Mouse (Mus musculus) CH12.LX (cell line): ENCODE data around the gene Ube2o. TPM values are rescaled to one million over a fixed set of nuclear protein-coding genes. Genes with fewer than 3 reads are reported as not detected.

ENCODE experiments used
- DNase-seq: peaks from one replicate; pipeline ENCODE4 v3.0.0-alpha.2; 2013; ENCODE audit errors: extremely low read depth
- H3K27ac ChIP-seq: 2 replicates; pipeline ENCODE4 v1.5.1; 2012; ENCODE audit warnings: low read depth, mild to moderate bottlenecking, control low read depth, moderate library complexity; ENCODE audit not compliant: insufficient read depth
- H3K27me3 ChIP-seq: replicated peaks from 2 replicates; pipeline ENCODE3; 2012; ENCODE audit warnings: inconsistent platforms
- H3K36me3 ChIP-seq, 2 experiments: replicated peaks in 1 of 2; 2 replicates each; pipeline versions ENCODE3 to v1.6.1; 2012; ENCODE audit warnings: inconsistent platforms in 1 of 2, low read length in 1 of 2, mild to moderate bottlenecking in 1 of 2, mixed read lengths in 1 of 2, moderate library complexity in 1 of 2; ENCODE audit not compliant: control insufficient read depth in 1 of 2, insufficient read depth in 1 of 2
- H3K4me1 ChIP-seq, 2 experiments: 2 replicates each; pipeline ENCODE4 v1.6.1; 2012; ENCODE audit warnings: inconsistent platforms in 1 of 2, moderate library complexity in 1 of 2; ENCODE audit not compliant: insufficient read depth in 2 of 2, control insufficient read depth in 1 of 2
- H3K4me2 ChIP-seq: 2 replicates; pipeline ENCODE4 v1.6.1; 2012; ENCODE audit warnings: low read depth, mild to moderate bottlenecking, control low read depth; ENCODE audit not compliant: poor library complexity, insufficient read depth, severe bottlenecking
- H3K4me3 ChIP-seq, 3 experiments: fragments of 150-350 bp in 1 of 3; sonication (generic) in 1 of 3; replicated peaks in 1 of 3; 2 replicates each; pipeline versions ENCODE3 to v1.5.1; 2011 to 2012; ENCODE audit warnings: low read depth in 2 of 3, low read length in 2 of 3, mild to moderate bottlenecking in 2 of 3, moderate library complexity in 2 of 3, control low read depth in 1 of 3, improper control_type of control experiment in 1 of 3, inconsistent platforms in 1 of 3, mixed read lengths in 1 of 3; ENCODE audit not compliant: poor library complexity in 1 of 3
- H3K79me2 ChIP-seq: replicated peaks from 2 replicates; pipeline ENCODE4 v1.6.1; 2012; ENCODE audit warnings: mild to moderate bottlenecking, moderate library complexity; ENCODE audit not compliant: control insufficient read depth, poor library complexity, insufficient read depth, severe bottlenecking; ENCODE audit errors: extremely low read depth
- H3K9ac ChIP-seq: 2 replicates; pipeline ENCODE4 v1.6.1; 2012; ENCODE audit warnings: low read depth, mild to moderate bottlenecking, control low read depth, moderate library complexity; ENCODE audit not compliant: insufficient read depth
- H3K9me3 ChIP-seq: replicated peaks from 2 replicates; pipeline ENCODE3; 2012; ENCODE audit warnings: low read length, inconsistent platforms, mixed read lengths
- BHLHE40 ChIP-seq: IDR thresholded peaks from 2 replicates; pipeline ENCODE4 v1.6.1; 2011; ENCODE audit warnings: mild to moderate bottlenecking, low read depth, low read length, improper control_type of control experiment
- CHD1 ChIP-seq: IDR thresholded peaks from 2 replicates; pipeline ENCODE4 v1.6.1; 2012; ENCODE audit warnings: low read depth, low read length, improper control_type of control experiment, inconsistent platforms
- CHD2 ChIP-seq: IDR thresholded peaks from 2 replicates; pipeline ENCODE4 v1.6.1; 2011; ENCODE audit warnings: low read length, improper control_type of control experiment
- CTCF ChIP-seq, 2 experiments: IDR thresholded peaks in 1 of 2; conservative IDR thresholded peaks in 1 of 2; 2 replicates each; pipeline ENCODE4 v1.5.1; 2011 to 2012; ENCODE audit warnings: low read depth in 2 of 2, low read length in 2 of 2, improper control_type of control experiment in 1 of 2, inconsistent platforms in 1 of 2, mild to moderate bottlenecking in 1 of 2, moderate library complexity in 1 of 2
- E2F4 ChIP-seq: IDR thresholded peaks from 2 replicates; pipeline ENCODE4 v1.6.1; 2011; ENCODE audit warnings: low read depth, low read length, improper control_type of control experiment; ENCODE audit not compliant: insufficient replicate concordance
- ELF1 ChIP-seq: IDR thresholded peaks from 2 replicates; pipeline ENCODE4 v1.6.1; 2014; ENCODE audit warnings: low read depth, mild to moderate bottlenecking, inconsistent platforms, low read length, improper control_type of control experiment
- ETS1 ChIP-seq: conservative IDR thresholded peaks from 2 replicates; pipeline ENCODE4 v1.6.1; 2012; ENCODE audit warnings: low read depth, mild to moderate bottlenecking, inconsistent platforms, low read length, improper control_type of control experiment, moderate library complexity
- GABPA ChIP-seq: IDR thresholded peaks from 2 replicates; pipeline ENCODE4 v1.6.1; 2012; ENCODE audit warnings: low read depth, low read length, improper control_type of control experiment, inconsistent platforms; ENCODE audit not compliant: insufficient replicate concordance
- HCFC1 ChIP-seq: IDR thresholded peaks from 2 replicates; pipeline ENCODE4 v1.6.1; 2012; ENCODE audit warnings: low read depth, mild to moderate bottlenecking, inconsistent platforms, low read length, improper control_type of control experiment
- JUN ChIP-seq: IDR thresholded peaks from 2 replicates; pipeline ENCODE4 v1.6.1; 2011; ENCODE audit warnings: low read depth, mild to moderate bottlenecking, low read length, improper control_type of control experiment, moderate library complexity; ENCODE audit not compliant: insufficient read depth
- JUND ChIP-seq: conservative IDR thresholded peaks from 2 replicates; pipeline ENCODE4 v1.6.1; 2011; ENCODE audit warnings: low read depth, low read length, improper control_type of control experiment
- MAFK ChIP-seq: IDR thresholded peaks from 2 replicates; pipeline ENCODE4 v1.6.1; 2011; ENCODE audit warnings: low read length, improper control_type of control experiment; ENCODE audit not compliant: insufficient replicate concordance
- MAX ChIP-seq: IDR thresholded peaks from 2 replicates; pipeline ENCODE4 v1.6.1; 2011; ENCODE audit warnings: low read length, improper control_type of control experiment
- MEF2A ChIP-seq: IDR thresholded peaks from 2 replicates; pipeline ENCODE4 v1.6.1; 2014; ENCODE audit warnings: low read depth, mild to moderate bottlenecking, inconsistent platforms, low read length, improper control_type of control experiment, borderline replicate concordance
- MXI1 ChIP-seq: IDR thresholded peaks from 2 replicates; pipeline ENCODE4 v1.6.1; 2011; ENCODE audit warnings: mild to moderate bottlenecking, low read depth, low read length, improper control_type of control experiment
- MYC ChIP-seq: IDR thresholded peaks from 2 replicates; pipeline ENCODE4 v1.6.1; 2011; ENCODE audit warnings: low read depth, mild to moderate bottlenecking, improper control_type of control experiment, low read length
- NELFE ChIP-seq: IDR thresholded peaks from 2 replicates; pipeline ENCODE4 v1.6.1; 2011; ENCODE audit warnings: low read depth, low read length, improper control_type of control experiment
- NRF1 ChIP-seq: IDR thresholded peaks from 2 replicates; pipeline ENCODE4 v1.6.1; 2014; ENCODE audit warnings: low read depth, mild to moderate bottlenecking, inconsistent platforms, low read length, improper control_type of control experiment, moderate library complexity
- POLR2A ChIP-seq: IDR thresholded peaks from 2 replicates; pipeline ENCODE4 v1.6.1; 2011; ENCODE audit warnings: low read depth, mild to moderate bottlenecking, improper control_type of control experiment, low read length
- POLR2AphosphoS2 ChIP-seq: IDR thresholded peaks from 2 replicates; pipeline ENCODE4 v1.6.1; 2011; ENCODE audit warnings: low read depth, low read length, improper control_type of control experiment
- RAD21 ChIP-seq: IDR thresholded peaks from 2 replicates; pipeline ENCODE4 v1.6.1; 2011; ENCODE audit warnings: low read depth, mild to moderate bottlenecking, low read length, improper control_type of control experiment, moderate library complexity
- RCOR1 ChIP-seq: conservative IDR thresholded peaks from 2 replicates; pipeline ENCODE4 v1.6.1; 2012; ENCODE audit warnings: low read depth, mild to moderate bottlenecking, inconsistent platforms, low read length, improper control_type of control experiment
- SIN3A ChIP-seq: IDR thresholded peaks from 2 replicates; pipeline ENCODE4 v1.6.1; 2012; ENCODE audit warnings: low read length, improper control_type of control experiment, inconsistent platforms
- SMC3 ChIP-seq: IDR thresholded peaks from 2 replicates; pipeline ENCODE4 v1.6.1; 2011; ENCODE audit warnings: low read depth, low read length, improper control_type of control experiment
- TBP ChIP-seq: conservative IDR thresholded peaks from 2 replicates; pipeline ENCODE4 v1.6.1; 2011; ENCODE audit warnings: low read depth, low read length, improper control_type of control experiment
- TCF12 ChIP-seq: IDR thresholded peaks from 2 replicates; pipeline ENCODE4 v1.6.1; 2014; ENCODE audit warnings: low read depth, mild to moderate bottlenecking, inconsistent platforms, low read length, improper control_type of control experiment
- UBTF ChIP-seq: IDR thresholded peaks from 2 replicates; pipeline ENCODE4 v1.6.1; 2012; ENCODE audit warnings: low read depth, mild to moderate bottlenecking, inconsistent platforms, low read length, improper control_type of control experiment, moderate library complexity
- USF1 ChIP-seq: IDR thresholded peaks from 2 replicates; pipeline ENCODE4 v1.6.1; 2014; ENCODE audit warnings: low read depth, mild to moderate bottlenecking, inconsistent platforms, low read length, improper control_type of control experiment
- USF2 ChIP-seq: conservative IDR thresholded peaks from 2 replicates; pipeline ENCODE4 v1.6.1; 2011; ENCODE audit warnings: low read depth, low read length, improper control_type of control experiment
- ZC3H11A ChIP-seq: IDR thresholded peaks from 2 replicates; pipeline ENCODE4 v1.6.1; 2012; ENCODE audit warnings: low read depth, mild to moderate bottlenecking, inconsistent platforms, low read length, improper control_type of control experiment
- ZMIZ1 ChIP-seq: IDR thresholded peaks from 2 replicates; pipeline ENCODE4 v1.6.1; 2012; ENCODE audit warnings: low read depth, mild to moderate bottlenecking, inconsistent platforms, low read length, improper control_type of control experiment
- ZNF384 ChIP-seq: IDR thresholded peaks from 2 replicates; pipeline ENCODE4 v1.6.1; 2012; ENCODE audit warnings: low read depth, low read length, improper control_type of control experiment, inconsistent platforms
- dilution Hi-C: fragments of 300-500 bp; cut with MboI; formaldehyde crosslinking; loops from 2 replicates; pipeline ENCODE4 v1.14.3; 2020; ENCODE audit warnings: low sequenced_read_pairs; ENCODE audit not compliant: extremely low pct_unique_long_range_greater_than_20kb, extremely low pct_ligation_motif_present
- in situ Hi-C: fragments of 300-500 bp; cut with MboI; formaldehyde crosslinking; loops from 3 replicates; pipeline ENCODE4 v1.14.3; 2019; ENCODE audit warnings: low sequenced_read_pairs, low pct_ligation_motif_present, low pct_unique_long_range_greater_than_20kb, mixed read lengths
- polyA plus RNA-seq: library from polyadenylated mRNA; unstranded; fragments of >175 nt; gene quantifications from 2 replicates; pipeline ENCODE4 v1.2.1, GENCODE M21; 2012; ENCODE audit warnings: low read depth; ENCODE audit not compliant: insufficient read length
- total RNA-seq, 2 experiments: library from RNA; depleted of rRNA; stranded (reverse); fragments of 300-350 nt in 1 of 2; fragments of >200 nt in 1 of 2; gene quantifications; 2 replicates each; pipeline ENCODE4 v1.2.3; 2012 to 2014

Ube2o gene
- total and polyA plus RNA-seq, 3 experiments = 12.7 to 61.7 (median 42.8) TPM

DNA sequence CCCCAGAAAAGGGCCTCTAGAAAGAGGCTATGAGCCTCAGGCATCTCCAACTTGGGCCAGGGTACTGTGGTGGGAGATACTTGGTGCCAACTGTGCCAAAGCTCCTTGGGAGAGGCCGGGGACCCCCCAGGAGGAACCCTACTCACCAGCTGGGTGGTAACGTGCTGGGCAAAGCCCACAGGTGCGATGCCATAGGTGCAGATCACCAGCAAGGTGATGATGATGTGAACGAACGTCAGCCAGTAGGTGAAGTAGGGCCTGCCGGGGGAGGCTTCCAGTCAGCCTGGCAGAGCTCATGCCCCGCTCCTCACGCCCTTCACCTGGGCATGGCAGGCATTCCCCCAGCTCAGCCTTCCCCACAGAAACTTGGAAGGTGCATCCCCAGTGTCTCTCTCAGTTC is 20.8 kb upstream of the Ube2o start:
- TF ChIP-seq RAD21 = no peak
- TF ChIP-seq NELFE = no peak
- no peak for TF ChIP-seq HCFC1
- no peak for TF ChIP-seq ELF1
- TF ChIP-seq BHLHE40 = no peak
- no peak for TF ChIP-seq SIN3A
- no peak for TF ChIP-seq RCOR1
- TF ChIP-seq USF2 = no peak
- no peak for TF ChIP-seq CHD1
- TF ChIP-seq ETS1 = no peak
- TF ChIP-seq TBP = no peak
- no peak for TF ChIP-seq JUN
- no peak for TF ChIP-seq CHD2
- TF ChIP-seq CTCF (conservative IDR thresholded peaks at IDR 0.05 in 1 of 2, IDR thresholded peaks at IDR 0.05 in 1 of 2; ENCODE audit: low read depth in 2 of 2, low read length in 2 of 2) = no peak
- no peak for TF ChIP-seq ZC3H11A
- no peak for TF ChIP-seq SMC3
- TF ChIP-seq GABPA = no peak
- TF ChIP-seq POLR2AphosphoS2 = no peak
- no peak for TF ChIP-seq TCF12
- no peak for TF ChIP-seq MAX
- TF ChIP-seq, all 38 proteins: peak for 0
- Histone ChIP-seq H3K9ac (no peak overlapping the region), H3K9me3 (no peaks in the 10 kb centered on the region), H3K4me1 (peaks cover 1 to 6% of the 10 kb centered on the region in 2 experiments; a peak in 2 of 4 replicates), H3K4me2 (no peak overlapping the region), H3K27ac (no peak overlapping the region), H3K27me3 (no peaks in the 10 kb centered on the region), H3K4me3 (no peak overlapping the region), H3K36me3 (peaks cover 88 to 99% of the 10 kb centered on the region in 2 experiments), H3K79me2 (no peaks in the 10 kb centered on the region)
- dilution Hi-C loops = no loop called here
- DNase-seq = no peak
- in situ Hi-C loops = no loop called here

GRCm38 (mm10) chr11:116601166-116601565 is 19.9 kb upstream of the Ube2o start:
- H3K4me2 ChIP-seq = no peak overlapping the region
- no peaks in the 10 kb centered on the region for H3K9me3 ChIP-seq
- TF ChIP-seq MXI1 = no peak
- no peak for TF ChIP-seq JUND
- no peak for TF ChIP-seq NRF1
- TF ChIP-seq ZMIZ1 = no peak
- no peak for TF ChIP-seq POLR2A
- TF ChIP-seq ZNF384 = no peak
- TF ChIP-seq MYC = no peak
- TF ChIP-seq SMC3 = no peak
- no peak for TF ChIP-seq MEF2A
- no peak for TF ChIP-seq ELF1
- TF ChIP-seq USF1 = no peak
- TF ChIP-seq UBTF = no peak
- no peak for TF ChIP-seq CTCF (conservative IDR thresholded peaks at IDR 0.05 in 1 of 2, IDR thresholded peaks at IDR 0.05 in 1 of 2; ENCODE audit: low read depth in 2 of 2, low read length in 2 of 2)
- TF ChIP-seq E2F4 = no peak
- TF ChIP-seq MAFK = no peak
- no peaks in the 10 kb centered on the region for H3K79me2 ChIP-seq
- H3K27me3 ChIP-seq = no peaks in the 10 kb centered on the region
- dilution Hi-C loops = no loop called here
- H3K9ac ChIP-seq = no peak overlapping the region
- no peaks in the 10 kb centered on the region; a peak in 1 of 4 replicates for H3K4me1 ChIP-seq
- H3K36me3 ChIP-seq = peaks cover 85 to 98% of the 10 kb centered on the region in 2 experiments
- no peak for DNase-seq
- no peak overlapping the region for H3K4me3 ChIP-seq
- H3K27ac ChIP-seq = no peak overlapping the region
- in situ Hi-C loops = no loop called here
